Mouse (Mus musculus) stomach, embryonic 16.5 days (tissue): ENCODE results near the gene Ctso. TPM values are rescaled to one million over a fixed set of nuclear protein-coding genes. Genes with fewer than 3 reads are reported as not detected.

ENCODE experiments used
- ATAC-seq: fragments of 200-750 bp; cut with Nextera tagmentation; 2 replicates; pipeline ENCODE4 v1.8.0; 2017; ENCODE audit warnings: moderate number of reproducible peaks, moderate TSS enrichment; ENCODE audit not compliant: insufficient read depth, low FRiP score
- H3K27ac ChIP-seq: fragments of 300-500 bp; sonication (generic); 2 replicates; pipeline ENCODE4 v1.5.1; 2014; ENCODE audit warnings: low read length
- H3K27me3 ChIP-seq: fragments of 300-500 bp; sonication (generic); 2 replicates; pipeline ENCODE4 v1.6.1; 2014; ENCODE audit warnings: low read length, control low read depth, mixed read lengths; ENCODE audit not compliant: control insufficient read depth, insufficient read depth
- H3K36me3 ChIP-seq: fragments of 300-500 bp; sonication (generic); 2 replicates; pipeline ENCODE4 v1.6.1; 2014; ENCODE audit warnings: low read length; ENCODE audit not compliant: control insufficient read depth, insufficient read depth
- H3K4me1 ChIP-seq: fragments of 300-500 bp; sonication (generic); 2 replicates; pipeline ENCODE4 v1.6.1; 2014; ENCODE audit warnings: low read length, control low read depth, mixed read lengths; ENCODE audit not compliant: control insufficient read depth, insufficient read depth
- H3K4me2 ChIP-seq: fragments of 300-500 bp; sonication (generic); 2 replicates; pipeline ENCODE4 v1.6.1; 2014; ENCODE audit warnings: low read depth, low read length, mixed read lengths
- H3K4me3 ChIP-seq: fragments of 300-500 bp; sonication (generic); replicated peaks from 2 replicates; pipeline ENCODE4 v1.5.1; 2014; ENCODE audit warnings: mild to moderate bottlenecking, low read length
- H3K9ac ChIP-seq: fragments of 300-500 bp; sonication (generic); 2 replicates; pipeline ENCODE4 v1.6.1; 2014; ENCODE audit warnings: low read length
- H3K9me3 ChIP-seq: fragments of 300-500 bp; sonication (generic); replicated peaks from 2 replicates; pipeline ENCODE4 v1.6.1; 2016; ENCODE audit warnings: low read length, control low read depth; ENCODE audit not compliant: control insufficient read depth
- WGBS: fragments of 180-500 bp; shearing (Covaris S2); extraction: QIAGEN DNeasy Blood & Tissue Kit; methylation state at CpG from one replicate; pipeline ENCODE4 v1.1.7; 2014; 5-methylcytosine and 5-hydroxymethylcytosine counted together
- polyA plus RNA-seq: library from polyadenylated mRNA; unstranded; fragments of >200 nt; fragmentation: Nextera tagmentation; extraction: Ambion mirVana; gene quantifications from 2 replicates; pipeline ENCODE4 v1.2.1, GENCODE M21; 2015

The Ctso gene
- polyA plus RNA-seq, 1 experiment from 2014 or later = 19.3 TPM

DNA sequence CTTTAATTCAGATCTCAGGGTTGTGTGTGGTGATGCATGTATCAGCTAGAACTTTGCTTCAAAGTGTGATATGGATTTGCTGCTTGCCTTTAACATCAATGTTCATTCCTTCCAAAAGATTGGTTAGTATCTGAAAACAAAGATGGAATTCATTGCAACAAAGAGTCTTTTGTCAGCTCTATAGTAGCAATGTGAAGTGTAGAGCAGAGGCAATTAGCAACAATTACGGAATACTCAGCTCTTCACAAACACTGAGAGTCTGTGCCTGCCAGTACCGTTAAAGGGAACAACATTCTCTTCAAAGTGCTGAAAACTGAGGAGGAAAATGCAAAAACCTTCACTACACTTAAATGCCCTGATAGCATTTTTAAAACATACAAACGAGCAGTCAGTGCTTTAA is 12.7 kb upstream of the Ctso start:
- WGBS = 65% methylated on average over 3 of the region's 3 CpGs
- H3K27me3 ChIP-seq = no peaks in the 10 kb centered on the region
- no peaks in the 10 kb centered on the region; the same call in 1 of the 2 replicates for H3K4me1 ChIP-seq
- H3K9me3 ChIP-seq = no peaks in the 10 kb centered on the region
- H3K27ac ChIP-seq = no peak overlapping the region
- no peaks in the 10 kb centered on the region for H3K36me3 ChIP-seq
- no peak overlapping the region for H3K4me2 ChIP-seq
- H3K4me3 ChIP-seq = no peak overlapping the region
- ATAC-seq = no peak
- no peak overlapping the region for H3K9ac ChIP-seq

DNA sequence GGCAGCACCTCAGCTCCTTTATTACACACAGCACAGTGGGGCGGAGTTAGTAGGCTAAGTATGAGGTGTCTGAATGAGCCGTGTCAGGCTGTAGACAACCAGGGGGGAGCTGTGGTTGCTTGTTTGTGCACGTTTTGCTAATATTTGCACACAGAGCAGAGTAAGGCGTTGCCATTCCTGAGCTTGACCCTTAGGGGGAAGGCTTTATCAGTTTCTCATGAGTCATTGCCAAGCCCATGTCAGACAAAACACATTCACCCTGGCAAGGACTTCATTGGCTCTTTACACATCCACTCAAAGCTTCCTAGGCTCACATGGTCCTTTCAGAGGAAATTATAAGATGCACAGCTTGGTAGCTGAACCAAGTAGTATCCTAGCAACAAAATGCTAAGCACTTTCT is 9.5 kb upstream of the Ctso start:
- Histone ChIP-seq H3K9ac (no peak overlapping the region), H3K27ac (peak overlapping the region; percentile 62; the same call in 1 of the 2 replicates), H3K9me3 (no peaks in the 10 kb centered on the region), H3K36me3 (no peaks in the 10 kb centered on the region), H3K4me1 (no peaks in the 10 kb centered on the region; the same call in 1 of the 2 replicates), H3K4me3 (no peak overlapping the region), H3K27me3 (no peaks in the 10 kb centered on the region), H3K4me2 (no peak overlapping the region)
- ATAC-seq = peak; percentile 98
- 47% methylated on average over 4 of the region's 4 CpGs for WGBS

DNA sequence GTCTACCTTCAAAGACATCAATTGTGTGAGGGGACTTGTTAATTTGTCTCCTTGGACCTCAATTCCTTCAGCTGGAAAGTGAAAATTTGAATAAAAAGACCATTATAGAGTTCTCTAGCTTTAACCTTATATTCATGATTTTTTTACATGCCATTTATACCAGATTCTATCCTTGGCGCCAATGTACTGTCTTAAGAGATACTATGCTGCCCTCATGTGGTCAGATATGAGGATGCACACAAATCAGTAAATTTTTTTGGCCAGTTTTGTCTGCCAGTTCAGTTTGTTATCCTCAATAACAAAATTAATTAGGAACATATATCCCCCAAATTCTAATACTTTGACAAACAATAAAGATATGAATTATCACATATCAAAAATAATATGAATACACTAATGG is 7.5 kb upstream of the Ctso start:
- ATAC-seq = no peak

DNA sequence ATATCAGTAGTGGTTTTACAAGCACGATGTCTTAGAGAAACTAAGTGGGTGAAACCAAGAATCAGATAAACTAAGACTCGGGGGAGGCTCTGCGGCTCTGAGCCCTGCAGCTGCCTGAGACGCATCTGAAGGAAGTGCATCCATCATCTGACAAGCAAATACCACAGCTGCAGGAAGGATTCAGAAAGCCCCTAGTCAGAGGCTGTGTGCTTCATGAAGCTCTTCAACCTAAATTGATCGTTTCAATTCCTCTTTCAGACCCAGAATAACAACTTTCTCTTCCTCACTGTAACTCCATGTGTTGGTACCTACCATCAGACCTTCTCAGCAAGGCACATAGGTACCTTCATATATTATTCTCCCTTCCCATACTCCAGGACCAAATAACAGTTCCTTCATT is 6.5 kb upstream of the Ctso start:
- no peak overlapping the region for H3K27ac ChIP-seq
- 9% methylated on average over 5 of the region's 5 CpGs for WGBS
- no peak overlapping the region for H3K4me2 ChIP-seq
- H3K27me3 ChIP-seq = no peaks in the 10 kb centered on the region
- H3K36me3 ChIP-seq = no peaks in the 10 kb centered on the region
- no peak overlapping the region for H3K9ac ChIP-seq
- no peak overlapping the region for H3K4me3 ChIP-seq
- no peaks in the 10 kb centered on the region; the same call in 1 of the 2 replicates for H3K4me1 ChIP-seq
- no peak for ATAC-seq
- no peaks in the 10 kb centered on the region for H3K9me3 ChIP-seq

More for the DNA sequence above, 7.5 kb upstream of the Ctso start:
- 5% methylated on average over 1 of the region's 1 CpGs for WGBS
- Histone ChIP-seq H3K36me3 (no peaks in the 10 kb centered on the region), H3K4me3 (no peak overlapping the region), H3K4me2 (no peak overlapping the region), H3K4me1 (no peaks in the 10 kb centered on the region; the same call in 1 of the 2 replicates), H3K9me3 (no peaks in the 10 kb centered on the region), H3K9ac (no peak overlapping the region), H3K27ac (no peak overlapping the region), H3K27me3 (no peaks in the 10 kb centered on the region)

DNA sequence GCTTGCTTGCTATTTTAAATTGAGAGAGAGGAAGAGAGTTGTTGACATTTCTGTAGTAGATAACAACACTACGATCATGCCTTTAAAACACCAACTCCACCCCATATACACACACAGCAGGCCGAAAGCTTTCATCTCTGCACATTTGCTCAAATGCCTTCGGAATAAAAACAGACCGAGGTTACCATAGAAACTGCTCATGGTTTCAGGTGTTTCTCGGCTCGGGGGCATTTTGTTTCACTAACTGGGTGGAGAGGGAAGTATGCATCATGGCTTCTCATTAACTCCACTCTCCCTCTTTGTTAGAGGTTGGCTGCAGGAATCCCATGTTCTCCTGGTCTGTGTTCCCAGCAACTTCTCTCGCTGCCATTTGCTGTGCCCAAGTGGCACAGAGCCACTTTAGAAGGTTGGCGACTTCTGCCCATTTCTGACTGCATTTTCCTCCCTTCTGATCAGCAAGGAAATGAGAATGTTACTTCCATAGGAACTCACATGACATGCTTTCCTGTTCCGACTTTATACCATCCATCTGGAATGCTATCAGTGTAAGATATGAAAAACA is 5.6 kb upstream of the Ctso start:
- no peak overlapping the region for H3K27ac ChIP-seq
- H3K4me2 ChIP-seq = no peak overlapping the region
- H3K36me3 ChIP-seq = no peaks in the 10 kb centered on the region
- WGBS = 44% methylated on average over 9 of the region's 9 CpGs
- H3K4me1 ChIP-seq = no peaks in the 10 kb centered on the region; the same call in 1 of the 2 replicates
- H3K27me3 ChIP-seq = no peaks in the 10 kb centered on the region
- no peak; the same call in 1 of the 2 replicates for ATAC-seq
- H3K9ac ChIP-seq = no peak overlapping the region
- no peaks in the 10 kb centered on the region for H3K9me3 ChIP-seq
- no peak overlapping the region for H3K4me3 ChIP-seq

DNA sequence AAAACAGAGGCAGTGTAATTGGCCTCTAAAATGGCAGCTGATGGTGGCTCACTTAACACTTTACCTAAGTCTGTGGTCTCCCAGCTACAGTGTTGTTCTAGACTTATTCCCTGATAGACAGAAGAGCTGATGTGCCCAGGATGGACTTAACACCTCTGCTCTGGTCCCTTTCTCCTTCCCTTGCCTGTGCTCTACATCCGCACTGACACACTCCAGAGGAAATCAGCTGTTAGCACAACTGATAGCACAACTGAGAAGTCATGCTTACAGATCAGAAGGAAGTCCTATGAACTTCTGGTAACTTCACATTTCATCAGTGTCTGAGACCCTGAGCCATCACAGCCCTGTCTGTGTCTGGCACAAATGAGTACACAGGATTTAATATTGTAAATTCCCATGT is 3.3 kb upstream of the Ctso start:
- Histone ChIP-seq H3K27ac (no peak overlapping the region), H3K4me1 (no peaks in the 10 kb centered on the region), H3K36me3 (no peaks in the 10 kb centered on the region), H3K4me3 (no peak overlapping the region), H3K9ac (no peak overlapping the region), H3K27me3 (no peaks in the 10 kb centered on the region), H3K4me2 (no peak overlapping the region), H3K9me3 (no peaks in the 10 kb centered on the region)
- ATAC-seq = no peak
- 83% methylated on average over 1 of the region's 1 CpGs for WGBS

DNA sequence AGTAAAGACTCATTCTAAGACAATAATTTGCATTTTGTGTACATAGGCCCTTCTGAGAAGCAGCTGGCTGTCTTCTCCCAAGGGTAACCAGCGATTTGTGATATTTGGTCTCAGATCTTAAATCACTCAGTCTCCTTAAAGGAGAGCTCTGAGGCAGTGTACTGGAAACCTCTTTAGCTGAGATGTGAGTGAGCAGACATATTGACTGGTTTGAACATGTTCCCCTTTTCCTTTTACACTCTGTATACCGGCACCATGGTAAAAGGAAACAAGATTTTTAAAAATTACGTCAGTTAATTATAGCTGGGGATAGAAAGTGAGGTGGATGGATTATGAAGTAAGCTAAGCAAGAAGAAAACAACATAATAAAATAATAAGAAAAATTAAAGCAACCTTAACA is 706 bp upstream of the Ctso start:
- 72% methylated on average over 3 of the region's 3 CpGs for WGBS
- Histone ChIP-seq H3K27ac (no peak overlapping the region), H3K4me1 (no peaks in the 10 kb centered on the region), H3K9me3 (no peaks in the 10 kb centered on the region), H3K4me3 (no peak overlapping the region), H3K9ac (no peak overlapping the region), H3K27me3 (no peaks in the 10 kb centered on the region), H3K36me3 (no peaks in the 10 kb centered on the region), H3K4me2 (no peak overlapping the region)
- no peak for ATAC-seq

DNA sequence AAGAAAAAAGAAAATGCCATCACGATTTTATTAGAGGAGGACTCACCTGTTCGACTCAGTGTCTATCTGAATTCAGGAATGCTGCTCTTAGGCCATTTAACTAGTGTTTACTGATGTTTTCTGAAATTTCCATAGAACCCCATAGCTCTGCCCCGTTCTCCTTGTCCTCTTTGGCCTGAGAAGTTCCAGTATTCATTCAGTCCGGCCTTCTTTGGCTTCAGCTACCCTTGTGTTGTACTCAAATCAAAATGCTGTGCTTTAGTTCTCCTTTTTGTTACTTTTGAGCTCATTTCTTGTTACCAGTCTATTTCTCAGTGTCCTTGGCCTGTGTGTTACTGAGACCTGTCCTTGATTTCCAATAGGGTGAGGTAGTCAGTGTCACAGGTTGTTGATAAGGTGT is 947 bp downstream of the Ctso start:
- 78% methylated on average over 4 of the region's 4 CpGs for WGBS
- Histone ChIP-seq H3K27ac (no peak overlapping the region), H3K4me1 (no peaks in the 10 kb centered on the region), H3K4me3 (no peak overlapping the region), H3K4me2 (no peak overlapping the region; the same call in 1 of the 2 replicates), H3K9me3 (no peaks in the 10 kb centered on the region), H3K9ac (no peak overlapping the region), H3K36me3 (no peaks in the 10 kb centered on the region), H3K27me3 (no peaks in the 10 kb centered on the region)
- no peak for ATAC-seq

DNA sequence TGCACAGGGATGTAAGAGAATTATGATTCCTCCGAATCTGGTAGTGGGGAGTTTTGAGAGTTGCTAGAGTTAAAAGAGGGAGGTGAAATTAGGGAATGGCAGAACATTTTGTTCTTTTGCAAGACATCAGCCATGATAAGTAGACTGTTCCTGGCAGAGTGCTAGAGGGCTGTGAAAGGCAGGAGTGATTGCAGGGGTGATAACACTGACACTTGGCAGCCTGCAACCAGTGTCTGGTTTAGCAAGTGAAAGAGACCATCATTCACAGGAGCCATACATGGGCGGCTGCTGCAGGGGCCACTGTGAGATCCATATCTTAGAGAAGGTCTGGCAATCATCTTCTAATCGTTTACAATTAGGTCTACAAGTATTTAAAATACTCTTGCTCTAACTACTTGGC is 6.5 kb downstream of the Ctso start:
- no peaks in the 10 kb centered on the region for H3K36me3 ChIP-seq
- no peaks in the 10 kb centered on the region for H3K4me1 ChIP-seq
- no peak overlapping the region for H3K4me3 ChIP-seq
- 37% methylated on average over 3 of the region's 3 CpGs for WGBS
- no peak overlapping the region for H3K27ac ChIP-seq
- H3K9ac ChIP-seq = no peak overlapping the region
- no peaks in the 10 kb centered on the region for H3K9me3 ChIP-seq
- no peaks in the 10 kb centered on the region for H3K27me3 ChIP-seq
- ATAC-seq = no peak
- H3K4me2 ChIP-seq = no peak overlapping the region
